Mouse (Mus musculus): ENCODE data around the gene Asic4.
A peak's percentile ranks its signal among the peaks of the same experiment; 100 is the strongest.

Gene Asic4

GRCm38 (mm10) chr1:75443247-75444024, 6.8 kb upstream of the Asic4 start:
- no peak for DNase-seq (ENCODE audit: low read depth in 2 of 2, low spot score in 2 of 2)

DNA sequence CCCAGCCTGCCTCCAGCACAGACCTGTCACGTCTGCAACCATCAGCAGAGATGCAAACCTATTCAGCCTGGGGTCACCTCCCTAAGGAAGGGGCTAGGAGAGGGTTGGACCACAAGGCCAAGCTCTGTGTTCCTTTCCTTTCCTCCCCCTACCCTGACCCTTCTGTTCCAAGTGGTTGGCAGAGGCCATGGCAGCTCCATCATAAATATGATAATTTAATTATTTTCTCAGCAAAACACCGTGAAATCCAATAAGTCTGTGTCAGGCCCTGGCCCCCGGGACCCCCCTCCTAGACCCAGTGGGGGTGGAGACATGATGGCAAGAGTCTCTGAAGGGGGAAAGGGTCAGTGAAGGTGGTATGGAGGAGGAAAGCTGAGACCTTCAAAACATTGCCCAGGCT, 6.0 kb upstream of the Asic4 start:
- DNase-seq (ENCODE audit: low read depth in 2 of 2, low spot score in 2 of 2): no peak

DNA sequence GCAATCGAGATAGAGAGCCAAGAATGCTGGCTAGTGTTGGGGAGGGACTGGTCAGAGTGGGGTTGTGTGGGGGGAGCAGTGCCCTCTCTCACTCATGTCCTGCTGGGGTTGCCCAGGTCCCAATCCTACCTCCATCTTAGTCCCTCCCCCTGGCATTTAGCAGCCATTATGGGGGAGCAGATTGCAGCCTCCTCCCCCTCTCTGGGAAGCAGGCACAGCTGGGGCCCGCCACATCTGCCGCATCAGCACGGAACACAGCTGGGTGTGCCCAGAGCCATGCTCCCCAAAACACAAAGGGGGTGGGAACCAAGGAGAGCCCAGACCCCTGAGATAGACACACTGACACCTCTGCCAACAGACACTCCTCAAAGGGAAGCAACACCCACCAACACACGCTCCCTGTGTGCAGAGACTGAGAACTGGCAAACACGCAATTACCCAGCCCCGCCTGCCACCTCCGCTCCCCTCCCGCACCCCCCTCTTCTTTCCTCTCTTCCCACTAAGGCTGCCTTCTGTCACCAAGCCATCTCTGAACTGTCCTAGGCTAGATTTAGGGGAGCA, 5.0 kb upstream of the Asic4 start:
- DNase-seq (ENCODE audit: low read depth in 2 of 2, low spot score in 2 of 2): no peak

- peak; percentile 69 to 70 for DNase-seq (ENCODE audit: low read depth in 2 of 2, low spot score in 2 of 2)
Observed at GRCm38 (mm10) chr1:75445751-75446611, 4.3 kb upstream of the Asic4 start.

DNA sequence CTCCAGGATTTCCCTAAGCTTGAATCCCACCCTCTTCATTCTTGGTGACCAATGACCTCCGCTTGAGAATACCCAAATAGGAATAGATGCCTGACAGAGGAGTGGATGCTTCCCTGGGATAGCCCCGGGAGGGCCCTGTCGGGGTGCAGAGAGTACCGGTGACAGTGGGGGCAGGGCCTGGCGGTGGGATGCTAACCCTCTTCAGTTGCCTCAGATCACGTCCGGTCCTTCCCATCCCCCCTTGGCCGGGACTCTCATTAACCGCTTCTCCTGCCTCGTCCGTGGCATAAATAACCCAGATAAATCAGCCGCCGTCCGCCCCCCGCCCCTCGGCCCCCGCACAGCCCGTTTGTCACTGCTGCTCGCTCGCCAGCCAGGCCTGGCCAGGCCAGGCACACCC, 3.6 kb upstream of the Asic4 start:
- DNase-seq (ENCODE audit: low read depth in 2 of 2, low spot score in 2 of 2): no peak

DNA sequence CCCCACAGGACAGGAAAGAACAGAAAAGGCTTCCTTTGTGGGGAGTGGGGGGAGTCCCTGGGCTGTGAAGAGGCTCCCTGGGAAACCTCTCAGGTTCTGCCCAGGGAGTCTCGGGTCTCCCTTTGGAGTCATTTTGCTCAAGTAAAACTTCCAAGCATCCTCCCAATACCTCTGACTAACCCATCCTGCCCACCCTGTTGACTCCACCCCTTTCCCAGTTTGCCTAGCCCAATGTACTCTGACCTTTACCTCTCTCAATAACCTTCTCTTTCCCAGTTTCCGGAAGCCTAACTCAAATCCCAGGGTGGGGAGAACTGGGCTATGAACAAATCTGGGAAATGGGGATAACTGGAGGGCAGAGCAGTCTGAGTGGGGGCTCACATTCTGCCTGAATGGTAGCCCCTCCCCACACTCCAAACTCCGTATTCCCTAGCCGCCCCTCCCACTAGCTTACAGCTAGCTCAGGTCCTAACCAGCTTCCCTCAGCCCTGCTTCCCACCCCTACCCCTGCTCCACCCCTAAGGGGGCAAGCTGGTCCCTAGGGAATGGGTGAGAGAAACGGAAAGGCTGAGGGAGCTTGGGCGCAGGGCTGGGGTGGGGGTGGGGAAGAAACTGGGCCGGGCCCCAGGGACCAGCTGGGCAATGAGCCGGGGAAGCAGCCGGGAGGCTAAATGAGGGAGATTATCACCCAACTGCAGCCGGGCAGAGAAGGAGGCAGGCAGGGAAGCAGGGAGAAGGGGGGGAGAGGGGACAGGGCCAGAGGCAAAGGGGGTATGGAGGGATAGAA, 2.8 kb upstream of the Asic4 start:
- DNase-seq (ENCODE audit: low read depth in 2 of 2, low spot score in 2 of 2): no peak

- no peak for DNase-seq (ENCODE audit: low read depth in 2 of 2, low spot score in 2 of 2)
Observed at GRCm38 (mm10) chr1:75448052-75448431, 2.2 kb upstream of the Asic4 start.

GRCm38 (mm10) chr1:75448937-75449336, 1.3 kb upstream of the Asic4 start:
- DNase-seq (ENCODE audit: low read depth in 2 of 2, low spot score in 2 of 2): no peak

GRCm38 (mm10) chr1:75449377-75450135, 680 bp upstream of the Asic4 start:
- no peak for DNase-seq (ENCODE audit: low read depth in 2 of 2, low spot score in 2 of 2)

DNA sequence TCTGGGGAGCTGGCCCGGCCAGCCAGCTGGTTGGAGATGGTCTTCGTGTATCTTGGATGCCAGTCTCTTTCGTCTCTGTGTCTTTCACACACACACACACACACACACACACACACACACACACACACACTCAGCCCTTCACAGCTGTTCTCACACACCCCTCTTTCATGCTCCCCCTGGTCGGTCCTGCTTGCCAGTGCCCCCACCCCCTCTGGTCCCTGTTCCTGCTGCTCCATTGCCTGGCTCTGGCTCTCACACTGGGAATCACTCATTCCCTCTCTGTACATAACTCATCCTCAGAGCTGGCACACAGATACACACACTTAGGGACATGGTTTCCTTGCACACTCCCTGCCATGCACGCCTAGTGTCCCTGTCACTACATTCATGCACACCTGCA, 1.7 kb downstream of the Asic4 start:
- no peak for DNase-seq (ENCODE audit: low read depth in 2 of 2, low spot score in 2 of 2)

DNA sequence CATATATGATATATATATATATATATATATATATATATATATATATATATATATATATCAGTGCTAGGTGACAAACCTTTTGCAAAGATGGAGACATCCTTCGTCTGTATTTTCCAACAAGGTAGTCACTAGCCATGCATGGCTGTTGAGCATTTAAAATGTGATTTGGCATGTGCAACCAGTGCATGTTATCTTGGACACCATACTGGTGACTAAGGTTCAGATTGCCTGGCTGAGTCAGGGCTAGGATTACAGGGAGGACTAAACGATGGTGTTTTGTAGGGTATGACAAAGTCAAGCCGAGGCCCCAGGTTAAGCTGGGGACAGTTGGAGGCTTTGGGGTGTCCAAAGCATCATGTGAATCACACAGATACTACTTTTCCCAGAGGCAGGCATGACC, 5.2 kb downstream of the Asic4 start:
- no peak for DNase-seq (ENCODE audit: low read depth in 2 of 2, low spot score in 2 of 2)

DNA sequence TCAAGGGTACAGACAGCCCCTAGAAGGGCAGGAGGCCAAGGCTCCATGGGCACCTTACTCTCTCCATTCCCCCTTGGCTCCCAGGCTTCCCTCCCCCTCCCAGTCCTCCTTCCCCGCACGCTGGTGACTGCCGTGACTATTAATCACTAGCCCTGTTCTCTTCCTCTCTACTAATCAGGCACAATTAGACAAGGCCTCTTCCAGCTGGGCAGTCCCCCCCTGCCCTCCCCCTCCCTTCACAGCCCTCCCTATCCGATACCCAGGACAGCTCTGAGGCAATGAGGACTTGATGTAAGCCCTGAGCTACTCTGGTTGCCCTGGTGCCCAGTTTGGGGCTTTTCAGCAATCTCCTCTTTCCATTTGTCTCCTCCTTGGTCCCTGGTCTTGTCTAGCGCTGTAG, 5.7 kb downstream of the Asic4 start:
- no peak for DNase-seq (ENCODE audit: low read depth in 2 of 2, low spot score in 2 of 2)

DNA sequence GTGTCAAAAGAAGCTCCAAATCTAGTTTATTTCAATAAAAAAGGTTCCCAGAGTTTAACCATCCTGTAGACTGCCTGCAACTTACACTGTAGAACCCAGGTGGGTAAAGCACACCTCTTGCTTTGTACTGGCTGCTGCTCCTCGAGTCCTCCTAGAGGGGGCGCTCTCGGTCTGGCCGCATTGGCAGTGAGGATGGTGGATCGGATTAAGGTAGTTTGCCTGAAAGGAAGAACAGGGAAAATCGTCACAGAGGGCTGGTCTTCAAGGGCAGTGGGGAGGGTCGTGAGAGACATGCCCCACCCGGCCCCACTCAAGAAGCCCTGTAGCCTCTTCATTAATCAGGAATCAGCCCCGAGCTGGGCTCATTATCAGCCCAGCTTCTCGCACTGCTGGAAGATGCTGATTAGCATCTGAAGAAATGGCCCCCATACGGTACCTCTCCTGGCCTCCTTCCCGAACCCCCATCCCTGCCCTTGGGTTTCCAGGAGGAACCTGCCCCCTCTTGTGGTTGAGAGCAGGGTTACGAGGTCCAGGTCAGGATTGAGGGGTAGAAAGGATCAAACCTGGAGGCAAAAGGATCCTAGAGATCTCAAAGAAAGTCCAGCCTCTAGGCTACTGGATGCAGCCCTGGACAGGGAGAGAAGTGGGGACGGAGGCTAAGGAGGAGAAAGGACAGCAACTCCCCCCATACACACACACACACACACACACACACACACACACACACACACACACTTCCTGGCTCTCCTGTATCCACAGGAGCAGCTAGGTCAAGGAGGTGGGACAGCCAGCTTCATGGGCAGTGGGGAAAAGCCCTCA, 6.7 kb downstream of the Asic4 start:
- DNase-seq (ENCODE audit: low read depth in 2 of 2, low spot score in 2 of 2): no peak

GRCm38 (mm10) chr1:75457710-75458024, 7.4 kb downstream of the Asic4 start:
- DNase-seq (ENCODE audit: low read depth in 2 of 2, low spot score in 2 of 2): no peak

DNA sequence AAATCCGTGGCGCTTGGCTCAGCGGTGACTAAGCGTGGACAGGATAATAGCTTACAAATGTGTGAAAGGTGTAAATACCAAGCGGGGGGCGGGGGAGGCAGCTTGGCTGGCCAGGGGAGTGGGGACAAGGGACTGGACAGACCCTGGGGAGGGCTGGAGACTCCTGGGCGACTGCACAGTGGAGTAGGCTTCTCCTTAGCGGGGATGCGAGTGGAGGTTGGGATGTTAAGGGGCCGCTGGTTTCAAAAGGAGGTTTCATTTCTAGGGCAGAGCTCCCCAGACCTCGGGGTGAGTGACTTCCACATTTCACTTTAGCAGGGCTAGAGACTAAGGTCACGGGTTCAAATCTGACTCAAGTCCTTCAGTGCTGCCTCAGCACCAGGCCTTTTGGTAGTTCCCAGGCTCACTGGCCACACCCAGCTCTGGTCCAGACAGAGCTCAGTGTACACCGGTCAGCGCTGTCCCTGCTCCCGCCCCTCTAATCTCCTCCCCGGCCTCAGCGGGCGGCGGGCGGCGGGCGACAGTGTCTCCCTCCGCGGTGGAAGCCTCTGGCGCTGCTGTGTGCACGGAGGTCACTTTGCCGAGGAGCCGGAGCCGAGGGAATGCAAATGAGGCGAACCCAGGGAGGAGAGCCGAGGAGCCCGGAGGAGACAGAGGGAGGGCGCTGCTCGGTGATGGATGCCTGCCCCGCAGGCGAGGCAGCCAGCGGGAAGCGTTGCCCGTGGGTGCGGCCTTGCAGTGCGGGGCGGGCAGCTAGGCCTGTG, 8.0 kb downstream of the Asic4 start:
- no peak for DNase-seq (ENCODE audit: low read depth in 2 of 2, low spot score in 2 of 2)

DNA sequence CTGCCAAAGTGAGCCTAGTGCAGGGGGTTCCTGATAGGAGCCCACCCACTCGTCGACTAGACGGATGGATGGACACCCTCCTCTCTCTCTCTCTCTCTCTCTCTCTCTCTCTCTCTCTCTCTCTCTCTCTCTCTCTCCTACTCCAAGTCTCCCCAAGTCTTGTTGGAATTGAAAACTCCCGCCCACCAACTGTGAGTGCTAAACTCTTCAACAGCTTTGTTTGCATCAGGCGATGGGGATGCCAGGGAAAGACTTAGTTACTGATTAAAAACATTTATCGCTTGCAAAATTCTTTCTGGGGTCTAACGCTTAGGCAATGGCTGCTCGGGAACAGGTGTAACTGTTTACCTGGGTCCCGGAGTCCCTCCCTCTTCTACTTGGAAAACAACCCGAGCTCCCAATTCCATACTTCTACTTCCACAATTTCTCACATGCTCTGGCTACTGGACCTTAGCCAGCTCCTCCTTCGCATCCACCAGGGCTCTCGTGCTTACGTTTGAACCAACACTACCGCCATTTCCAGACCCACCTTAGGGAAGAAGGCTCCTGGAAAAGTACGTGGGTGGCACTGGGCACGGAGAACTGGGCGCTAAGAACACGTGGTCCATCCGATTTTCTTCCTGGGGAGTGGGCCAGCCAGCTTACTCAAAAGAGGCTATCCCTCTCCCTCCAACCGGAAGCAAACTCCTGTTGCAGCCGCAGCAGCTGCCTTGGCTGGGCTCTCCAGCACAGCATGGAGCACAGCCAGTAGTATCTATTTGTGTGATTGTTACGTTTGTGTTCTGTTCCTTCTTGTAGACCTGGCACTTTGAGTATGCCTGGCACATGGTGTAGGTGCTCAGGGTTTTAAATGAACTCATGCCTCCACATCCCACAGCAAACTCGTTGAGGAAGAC, 8.8 kb downstream of the Asic4 start:
- DNase-seq (ENCODE audit: low read depth in 2 of 2, low spot score in 2 of 2): no peak

DNA sequence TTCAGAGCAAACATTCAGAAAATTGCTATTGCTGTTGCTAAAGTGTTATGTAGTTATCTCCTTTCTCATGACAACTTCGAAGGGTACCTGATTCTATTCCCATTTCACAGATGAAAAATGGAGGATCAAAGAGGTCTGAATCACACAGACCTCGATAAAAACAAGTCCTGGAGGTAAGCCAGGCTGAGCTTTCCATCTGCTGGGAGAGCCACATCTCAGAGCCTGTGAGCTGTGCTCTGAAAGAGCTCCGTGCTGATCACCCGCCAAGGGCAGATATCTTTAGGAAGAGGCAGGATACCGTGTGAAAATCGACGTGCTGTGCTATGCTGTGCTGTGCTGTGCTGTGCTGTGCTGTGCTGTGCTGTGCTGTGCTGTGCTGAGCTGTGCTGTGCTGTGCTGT, 10.1 kb downstream of the Asic4 start:
- no peak for DNase-seq (ENCODE audit: low read depth in 2 of 2, low spot score in 2 of 2)

GRCm38 (mm10) chr1:75462636-75463035, 12.4 kb downstream of the Asic4 start:
- no peak for DNase-seq (ENCODE audit: low read depth in 2 of 2, low spot score in 2 of 2)

All from CD8-positive naive resting alpha-beta T cell, adult 2 months (primary cell).